Mouse (Mus musculus) lung, postnatal 0 days (tissue): ENCODE measurements at regions not wholly inside any gene's neighbourhood (a gene's known extent, or its start where the extent isn't known, plus 50 kb on each side); places are given as distances from the start of the nearest gene placed in this dataset.

Source experiments
- ATAC-seq: fragments of 200-750 bp; cut with Nextera tagmentation; 2 replicates; pipeline ENCODE4 v1.8.0; 2017; ENCODE audit warnings: moderate library complexity
- DNase-seq: peaks from one replicate; pipeline ENCODE4 v3.0.0-alpha.2; 2016; ENCODE audit warnings: low spot score
- H3K27ac ChIP-seq: fragments of 300-500 bp; sonication (generic); 2 replicates; pipeline ENCODE4 v1.5.1; 2014; ENCODE audit warnings: antibody characterized with exemption, mild to moderate bottlenecking, low read length, mixed read lengths
- H3K27me3 ChIP-seq: fragments of 300-500 bp; sonication (generic); replicated peaks from 2 replicates; pipeline ENCODE4 v1.6.1; 2014; ENCODE audit warnings: low read length, mixed read lengths; ENCODE audit not compliant: insufficient read depth
- H3K36me3 ChIP-seq: fragments of 300-500 bp; sonication (generic); 2 replicates; pipeline ENCODE4 v1.6.1; 2014; ENCODE audit warnings: low read length, mixed read lengths; ENCODE audit not compliant: insufficient read depth
- H3K4me1 ChIP-seq: fragments of 300-500 bp; sonication (generic); 2 replicates; pipeline ENCODE4 v1.6.1; 2014; ENCODE audit warnings: antibody characterized with exemption, low read depth, low read length, mixed read lengths; ENCODE audit not compliant: insufficient read depth
- H3K4me2 ChIP-seq: fragments of 300-500 bp; sonication (generic); replicated peaks from 2 replicates; pipeline ENCODE4 v1.6.1; 2014; ENCODE audit warnings: low read depth, mild to moderate bottlenecking, low read length, moderate library complexity, mixed read lengths
- H3K4me3 ChIP-seq: fragments of 300-500 bp; sonication (generic); 2 replicates; pipeline ENCODE4 v1.5.1; 2014; ENCODE audit warnings: low read depth, low read length
- H3K9ac ChIP-seq: fragments of 300-500 bp; sonication (generic); replicated peaks from 2 replicates; pipeline ENCODE4 v1.6.1; 2014; ENCODE audit warnings: low read depth, mild to moderate bottlenecking
- H3K9me3 ChIP-seq: fragments of 300-500 bp; sonication (generic); 2 replicates; pipeline ENCODE4 v1.6.1; 2016; ENCODE audit warnings: low read length, mixed read lengths
- CTCF ChIP-seq: IDR thresholded peaks from 2 replicates; pipeline ENCODE4 v1.5.1; 2016; ENCODE audit warnings: antibody characterized with exemption, mild to moderate bottlenecking
- EP300 ChIP-seq: IDR thresholded peaks from 2 replicates; pipeline ENCODE4 v1.6.1; 2016; ENCODE audit warnings: antibody characterized with exemption, mild to moderate bottlenecking, control low read depth
- WGBS: fragments of 180-500 bp; shearing (Covaris S2); extraction: QIAGEN DNeasy Blood & Tissue Kit; methylation state at CpG from one replicate; pipeline ENCODE4 v1.1.7; 2014; 5-methylcytosine and 5-hydroxymethylcytosine counted together

DNA sequence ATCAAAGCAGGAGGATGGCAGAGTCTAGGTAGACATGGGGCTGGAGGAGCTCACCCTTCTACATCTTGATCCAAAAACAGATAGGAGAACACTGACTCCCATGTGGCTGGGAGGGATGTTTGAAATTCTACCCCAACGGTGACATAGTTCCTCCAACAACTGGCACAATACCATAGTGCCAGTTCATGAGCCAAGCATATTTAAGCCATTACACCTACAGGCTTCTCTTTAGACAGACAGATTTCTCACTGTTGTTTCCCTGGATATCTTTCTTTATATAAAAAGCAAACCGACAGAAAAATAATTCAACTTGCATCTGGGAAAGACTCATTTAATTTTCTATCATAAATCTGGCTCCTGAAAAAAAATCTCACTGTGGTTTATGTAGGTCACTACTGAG, 380.4 kb upstream of the Nectin3 start:
- H3K36me3 ChIP-seq, result no peaks in the 10 kb centered on the region
- TF ChIP-seq CTCF (no peak), EP300 (no peak)
- H3K9me3 ChIP-seq, result no peaks in the 10 kb centered on the region
- H3K4me1 ChIP-seq, result no peaks in the 10 kb centered on the region
- ATAC-seq, result no peak
- DNase-seq, result no peak
- no peak overlapping the region for H3K27ac ChIP-seq
- WGBS, result 81% methylated on average over 2 of the region's 2 CpGs
- H3K4me2 ChIP-seq, result no peak overlapping the region
- H3K9ac ChIP-seq, result no peak overlapping the region
- H3K27me3 ChIP-seq, result no peaks in the 10 kb centered on the region
- no peak overlapping the region for H3K4me3 ChIP-seq

DNA sequence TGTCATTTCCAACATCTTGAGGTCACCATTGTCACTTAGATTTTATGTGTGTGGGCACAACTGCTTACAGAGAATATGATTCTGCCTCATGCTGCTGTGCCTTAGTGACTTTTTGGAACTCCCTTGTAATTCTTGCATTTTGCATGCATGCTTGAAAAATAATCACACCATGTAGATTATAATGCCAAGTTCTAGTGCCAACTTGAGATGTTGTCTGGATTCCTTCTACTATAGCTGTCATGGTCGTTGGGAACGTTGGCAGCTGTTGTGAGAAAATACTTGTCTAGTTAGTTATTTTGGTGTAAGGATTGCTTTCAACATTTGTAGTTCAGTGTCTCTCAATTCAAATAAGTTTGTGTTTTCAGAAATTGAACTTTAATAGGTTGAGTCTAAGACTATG, 365.6 kb upstream of the Nectin3 start:
- WGBS, result 73% methylated on average over 2 of the region's 2 CpGs
- no peak for TF ChIP-seq EP300
- no peak for TF ChIP-seq CTCF
- Histone ChIP-seq H3K9me3 (no peaks in the 10 kb centered on the region), H3K4me2 (no peak overlapping the region), H3K36me3 (no peaks in the 10 kb centered on the region), H3K27ac (no peak overlapping the region), H3K9ac (no peak overlapping the region), H3K27me3 (no peaks in the 10 kb centered on the region), H3K4me1 (no peaks in the 10 kb centered on the region), H3K4me3 (no peak overlapping the region)
- no peak for DNase-seq
- no peak for ATAC-seq

DNA sequence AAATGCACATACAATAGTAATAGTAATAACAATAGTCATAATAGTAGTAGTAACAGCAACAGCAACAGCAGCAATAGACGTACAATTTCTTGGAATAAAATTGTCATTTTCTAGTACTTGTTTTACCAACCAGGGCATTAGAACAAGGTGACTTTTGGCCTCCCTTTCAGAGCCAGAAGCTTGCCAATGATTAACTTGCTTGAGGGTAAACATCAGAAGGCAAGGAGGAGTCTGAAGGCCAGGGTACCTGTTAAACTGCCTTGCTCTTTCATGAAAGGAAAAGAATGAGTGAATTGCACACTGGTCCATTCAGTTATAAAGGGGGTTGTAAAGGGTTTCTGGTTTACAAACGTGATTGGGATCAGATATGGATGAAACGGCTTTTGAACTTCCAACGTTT, 351.2 kb upstream of the Nectin3 start:
- no peak overlapping the region for H3K4me2 ChIP-seq
- TF ChIP-seq EP300, result no peak
- no peak overlapping the region for H3K9ac ChIP-seq
- ATAC-seq (no peak), DNase-seq (no peak)
- no peaks in the 10 kb centered on the region for H3K4me1 ChIP-seq
- H3K27me3 ChIP-seq, result no peaks in the 10 kb centered on the region
- no peaks in the 10 kb centered on the region for H3K9me3 ChIP-seq
- H3K4me3 ChIP-seq, result no peak overlapping the region
- no peaks in the 10 kb centered on the region for H3K36me3 ChIP-seq
- 62% methylated on average over 4 of the region's 4 CpGs for WGBS
- H3K27ac ChIP-seq, result no peak overlapping the region

DNA sequence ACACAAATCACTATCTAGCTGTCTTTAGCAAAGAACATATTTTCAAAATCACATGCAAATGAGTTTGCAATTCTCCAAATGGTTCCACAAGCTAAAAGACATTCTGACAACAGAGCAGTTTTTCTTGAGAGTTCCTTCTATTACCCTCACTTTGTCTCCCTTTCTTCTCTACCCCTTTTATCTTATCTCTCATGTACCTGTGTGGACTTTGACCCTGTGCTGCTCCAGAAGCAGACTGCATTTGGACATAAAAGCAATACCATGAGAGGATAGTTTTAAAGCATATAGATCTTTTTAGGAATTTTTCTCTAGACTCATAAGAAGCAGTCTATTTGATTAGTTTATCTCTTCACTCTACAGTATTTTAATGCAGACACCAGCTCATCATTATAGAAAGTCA, 350.4 kb upstream of the Nectin3 start:
- TF ChIP-seq EP300, result no peak
- no peak for TF ChIP-seq CTCF
- no peaks in the 10 kb centered on the region for H3K36me3 ChIP-seq
- ATAC-seq (no peak), DNase-seq (no peak)
- H3K27ac ChIP-seq, result no peak overlapping the region
- no peaks in the 10 kb centered on the region for H3K27me3 ChIP-seq
- no peaks in the 10 kb centered on the region for H3K9me3 ChIP-seq
- H3K4me3 ChIP-seq, result no peak overlapping the region
- no peak overlapping the region for H3K9ac ChIP-seq
- H3K4me2 ChIP-seq, result no peak overlapping the region
- no peaks in the 10 kb centered on the region for H3K4me1 ChIP-seq

DNA sequence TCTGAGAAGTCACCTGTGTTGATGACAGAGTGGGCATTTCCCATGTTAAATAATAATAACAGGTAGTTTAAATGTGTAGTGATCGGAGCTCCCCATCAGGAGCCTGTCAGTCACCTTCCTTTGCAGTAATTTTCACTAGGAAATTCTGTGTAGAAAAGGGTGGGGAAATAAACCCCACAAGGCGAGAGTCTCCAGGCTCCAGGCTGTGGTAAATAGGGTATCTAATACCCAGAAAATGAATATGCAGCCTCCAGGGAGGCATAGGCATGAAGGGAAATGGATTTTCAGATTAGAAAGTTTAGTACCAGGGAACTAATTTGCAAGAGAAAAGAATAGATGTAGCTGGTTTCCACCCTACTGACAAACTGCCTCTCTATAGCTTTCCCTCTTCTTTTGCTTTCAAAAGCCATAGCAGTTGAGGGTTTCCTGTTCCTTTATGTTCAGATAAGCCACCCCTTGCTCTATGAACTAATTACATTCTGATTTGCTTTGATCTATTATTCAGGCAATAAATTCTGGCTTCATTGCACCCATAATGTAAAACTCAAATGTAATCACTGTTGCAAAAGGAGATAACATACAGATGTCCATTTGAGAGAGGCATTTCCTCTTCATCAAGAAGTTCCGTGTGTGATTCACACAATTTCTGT, 349.5 kb upstream of the Nectin3 start:
- H3K27me3 ChIP-seq, result no peaks in the 10 kb centered on the region
- no peak overlapping the region for H3K9ac ChIP-seq
- ATAC-seq (no peak), DNase-seq (no peak)
- no peak for TF ChIP-seq CTCF
- TF ChIP-seq EP300, result no peak
- no peak overlapping the region for H3K4me2 ChIP-seq
- H3K27ac ChIP-seq, result no peak overlapping the region
- H3K36me3 ChIP-seq, result no peaks in the 10 kb centered on the region
- WGBS, result 65% methylated on average over 3 of the region's 3 CpGs
- H3K9me3 ChIP-seq, result no peaks in the 10 kb centered on the region
- H3K4me3 ChIP-seq, result no peak overlapping the region
- H3K4me1 ChIP-seq, result no peaks in the 10 kb centered on the region

DNA sequence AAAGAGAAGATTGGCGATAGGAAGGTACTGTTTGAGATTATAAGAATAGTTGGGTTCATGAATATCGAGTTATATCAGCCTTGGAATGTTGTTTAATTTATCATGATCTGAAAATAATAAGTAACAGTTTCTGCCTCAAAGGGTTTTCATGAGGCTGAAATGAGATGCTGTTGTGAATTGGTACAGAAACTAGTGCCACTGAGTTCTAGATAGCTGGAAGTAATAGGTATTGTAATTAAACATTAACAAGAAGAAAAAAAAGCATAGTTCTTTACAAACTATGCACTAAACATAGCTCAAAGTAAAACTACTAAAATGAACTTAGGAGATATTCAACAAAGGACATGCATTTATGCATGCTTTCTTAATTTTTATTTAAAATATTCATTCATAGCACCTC, 342.9 kb upstream of the Nectin3 start:
- no peak for ATAC-seq

DNA sequence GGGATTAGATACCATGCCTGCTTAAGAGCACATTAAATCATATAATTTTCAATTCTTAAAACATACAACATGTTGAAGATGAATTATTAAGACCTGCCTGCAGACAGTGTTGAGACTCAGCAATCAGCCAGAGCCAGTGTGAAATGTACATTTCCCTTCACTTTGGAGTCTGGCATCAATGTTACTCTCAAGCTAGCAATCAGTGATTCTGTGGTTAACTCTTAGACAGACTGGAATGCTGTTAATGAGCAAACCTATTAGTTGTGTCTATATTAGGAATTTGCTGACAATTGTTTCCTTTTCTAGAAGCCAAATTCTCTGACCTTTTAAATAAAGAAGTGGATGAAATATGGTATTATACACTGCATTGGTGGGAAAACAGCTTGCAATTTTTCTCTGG, 342.4 kb upstream of the Nectin3 start:
- H3K27me3 ChIP-seq, result no peaks in the 10 kb centered on the region
- DNase-seq (no peak), ATAC-seq (no peak)
- no peak overlapping the region for H3K4me2 ChIP-seq
- no peak overlapping the region for H3K27ac ChIP-seq
- H3K9ac ChIP-seq, result no peak overlapping the region
- TF ChIP-seq CTCF, result no peak
- no peak for TF ChIP-seq EP300
- no peak overlapping the region for H3K4me3 ChIP-seq
- H3K9me3 ChIP-seq, result no peaks in the 10 kb centered on the region
- H3K4me1 ChIP-seq, result no peaks in the 10 kb centered on the region
- H3K36me3 ChIP-seq, result no peaks in the 10 kb centered on the region

More for the DNA sequence above, 342.9 kb upstream of the Nectin3 start:
- no peak for DNase-seq
- no peak overlapping the region for H3K27ac ChIP-seq
- H3K4me3 ChIP-seq, result no peak overlapping the region
- TF ChIP-seq EP300 (no peak), CTCF (no peak)
- WGBS, result 69% methylated on average over 2 of the region's 2 CpGs
- H3K9ac ChIP-seq, result no peak overlapping the region
- H3K27me3 ChIP-seq, result no peaks in the 10 kb centered on the region
- no peaks in the 10 kb centered on the region for H3K36me3 ChIP-seq
- H3K4me1 ChIP-seq, result no peaks in the 10 kb centered on the region
- H3K9me3 ChIP-seq, result no peaks in the 10 kb centered on the region
- H3K4me2 ChIP-seq, result no peak overlapping the region
